Mouse (Mus musculus): ENCODE results near the gene Stk17b. TPM values are rescaled to one million over a fixed set of nuclear protein-coding genes. Genes with fewer than 3 reads are reported as not detected.
"Not testable (repeated sequence)": the region's sequence is repeated elsewhere in the genome, so short reads cannot be mapped to it uniquely, and the experiment has no call there.

The Stk17b gene
- polyA plus RNA-seq, 1 experiment from 2014 or later, result 14.6 TPM

- DNase-seq (ENCODE audit: low spot score) (no peak), ATAC-seq (ENCODE audit: low FRiP score, low TSS enrichment) (no peak)
- Histone ChIP-seq H3K9me3 (ENCODE audit: control insufficient read depth, low read length) (no peaks in the 10 kb centered on the region), H3K4me2 (replicated peaks; ENCODE audit: low read depth) (no peak overlapping the region), H3K36me3 (ENCODE audit: control insufficient read depth, insufficient read depth, low read length) (no peaks in the 10 kb centered on the region), H3K4me3 (ENCODE audit: low read depth, low read length) (no peak overlapping the region), H3K4me1 (replicated peaks; ENCODE audit: control insufficient read depth, insufficient read depth) (no peaks in the 10 kb centered on the region), H3K9ac (ENCODE audit: low read length) (no peak overlapping the region), H3K27ac (replicated peaks) (no peak overlapping the region), H3K27me3 (ENCODE audit: control insufficient read depth, insufficient read depth, low read length) (no peaks in the 10 kb centered on the region)
- no peak for TF ChIP-seq EP300 (optimal IDR thresholded peaks at IDR 0.05)
- no peak for TF ChIP-seq CTCF (IDR thresholded peaks at IDR 0.05; ENCODE audit: low read depth)
- WGBS, result 88% methylated on average over 6 of the region's 6 CpGs
These were observed 13.5 kb downstream of the Stk17b start for GRCm38 (mm10) chr1:53771476-53771875.

GRCm38 (mm10) chr1:53766112-53766511 is 18.9 kb downstream of the Stk17b start:
- Histone ChIP-seq H3K27ac (replicated peaks) (no peak overlapping the region), H3K9ac (ENCODE audit: low read length) (no peak overlapping the region), H3K4me3 (ENCODE audit: low read depth, low read length) (no peak overlapping the region), H3K4me1 (replicated peaks; ENCODE audit: control insufficient read depth, insufficient read depth) (no peaks in the 10 kb centered on the region), H3K27me3 (ENCODE audit: control insufficient read depth, insufficient read depth, low read length) (no peaks in the 10 kb centered on the region), H3K36me3 (ENCODE audit: control insufficient read depth, insufficient read depth, low read length) (0 out of 2 replicates have a peak, but pooled peaks cover 3% of the 10 kb centered on the region), H3K9me3 (ENCODE audit: control insufficient read depth, low read length) (no peaks in the 10 kb centered on the region), H3K4me2 (replicated peaks; ENCODE audit: low read depth) (no peak overlapping the region)
- DNase-seq (ENCODE audit: low spot score) (no peak), ATAC-seq (ENCODE audit: low FRiP score, low TSS enrichment) (no peak)
- no peak for TF ChIP-seq CTCF (IDR thresholded peaks at IDR 0.05; ENCODE audit: low read depth)
- TF ChIP-seq EP300 (optimal IDR thresholded peaks at IDR 0.05), result no peak
- 24% methylated on average over 2 of the region's 2 CpGs for WGBS

GRCm38 (mm10) chr1:53757316-53757715 is 27.7 kb downstream of the Stk17b start:
- 0 out of 2 replicates have a peak, but pooled peaks cover 3% of the 10 kb centered on the region for H3K36me3 ChIP-seq (ENCODE audit: control insufficient read depth, insufficient read depth, low read length)
- no peak for ATAC-seq (ENCODE audit: low FRiP score, low TSS enrichment)
- no peaks in the 10 kb centered on the region for H3K9me3 ChIP-seq (ENCODE audit: control insufficient read depth, low read length)
- no peak overlapping the region for H3K4me3 ChIP-seq (ENCODE audit: low read depth, low read length)
- TF ChIP-seq CTCF (IDR thresholded peaks at IDR 0.05; ENCODE audit: low read depth), result no peak
- no peak for TF ChIP-seq EP300 (optimal IDR thresholded peaks at IDR 0.05)
- H3K27ac ChIP-seq (replicated peaks), result no peak overlapping the region
- 48% methylated on average over 4 of the region's 4 CpGs for WGBS
- no peaks in the 10 kb centered on the region for H3K27me3 ChIP-seq (ENCODE audit: control insufficient read depth, insufficient read depth, low read length)
- DNase-seq (ENCODE audit: low spot score), result no peak
- no peaks in the 10 kb centered on the region for H3K4me1 ChIP-seq (replicated peaks; ENCODE audit: control insufficient read depth, insufficient read depth)
- no peak overlapping the region for H3K9ac ChIP-seq (ENCODE audit: low read length)
- H3K4me2 ChIP-seq (replicated peaks; ENCODE audit: low read depth), result no peak overlapping the region

- WGBS, result 84% methylated on average over 2 of the region's 2 CpGs
- not testable (repeated sequence) for H3K27ac ChIP-seq (replicated peaks); H3K4me3 ChIP-seq (ENCODE audit: low read depth, low read length); H3K4me2 ChIP-seq (replicated peaks; ENCODE audit: low read depth); H3K9ac ChIP-seq (ENCODE audit: low read length); H3K27me3 ChIP-seq (ENCODE audit: control insufficient read depth, insufficient read depth, low read length); ATAC-seq (ENCODE audit: low FRiP score, low TSS enrichment); H3K36me3 ChIP-seq (ENCODE audit: control insufficient read depth, insufficient read depth, low read length); DNase-seq (ENCODE audit: low spot score); H3K4me1 ChIP-seq (replicated peaks; ENCODE audit: control insufficient read depth, insufficient read depth); H3K9me3 ChIP-seq (ENCODE audit: control insufficient read depth, low read length)
These were observed 31.5 kb downstream of the Stk17b start for GRCm38 (mm10) chr1:53753501-53753900.

GRCm38 (mm10) chr1:53751144-53751543 is 33.9 kb downstream of the Stk17b start:
- no peaks in the 10 kb centered on the region for H3K36me3 ChIP-seq (ENCODE audit: control insufficient read depth, insufficient read depth, low read length)
- WGBS, result 77% methylated on average over 1 of the region's 1 CpGs
- no peaks in the 10 kb centered on the region for H3K27me3 ChIP-seq (ENCODE audit: control insufficient read depth, insufficient read depth, low read length)
- H3K4me3 ChIP-seq (ENCODE audit: low read depth, low read length), result no peak overlapping the region
- TF ChIP-seq CTCF (IDR thresholded peaks at IDR 0.05; ENCODE audit: low read depth) (no peak), EP300 (optimal IDR thresholded peaks at IDR 0.05) (no peak)
- no peak for ATAC-seq (ENCODE audit: low FRiP score, low TSS enrichment)
- H3K4me2 ChIP-seq (replicated peaks; ENCODE audit: low read depth), result no peak overlapping the region
- no peaks in the 10 kb centered on the region for H3K4me1 ChIP-seq (replicated peaks; ENCODE audit: control insufficient read depth, insufficient read depth)
- no peak overlapping the region for H3K9ac ChIP-seq (ENCODE audit: low read length)
- DNase-seq (ENCODE audit: low spot score), result no peak
- H3K9me3 ChIP-seq (ENCODE audit: control insufficient read depth, low read length), result no peaks in the 10 kb centered on the region
- H3K27ac ChIP-seq (replicated peaks), result no peak overlapping the region

GRCm38 (mm10) chr1:53750697-53751096 is 34.3 kb downstream of the Stk17b start:
- not testable (repeated sequence) for H3K4me2 ChIP-seq (replicated peaks; ENCODE audit: low read depth); H3K9ac ChIP-seq (ENCODE audit: low read length); ATAC-seq (ENCODE audit: low FRiP score, low TSS enrichment); H3K4me1 ChIP-seq (replicated peaks; ENCODE audit: control insufficient read depth, insufficient read depth); H3K9me3 ChIP-seq (ENCODE audit: control insufficient read depth, low read length); H3K4me3 ChIP-seq (ENCODE audit: low read depth, low read length); H3K27ac ChIP-seq (replicated peaks); H3K36me3 ChIP-seq (ENCODE audit: control insufficient read depth, insufficient read depth, low read length); H3K27me3 ChIP-seq (ENCODE audit: control insufficient read depth, insufficient read depth, low read length); DNase-seq (ENCODE audit: low spot score)
- 92% methylated on average over 7 of the region's 7 CpGs for WGBS

- not testable (repeated sequence) for H3K9me3 ChIP-seq (ENCODE audit: control insufficient read depth, low read length); H3K4me3 ChIP-seq (ENCODE audit: low read depth, low read length); ATAC-seq (ENCODE audit: low FRiP score, low TSS enrichment); H3K9ac ChIP-seq (ENCODE audit: low read length); H3K36me3 ChIP-seq (ENCODE audit: control insufficient read depth, insufficient read depth, low read length); DNase-seq (ENCODE audit: low spot score); H3K27me3 ChIP-seq (ENCODE audit: control insufficient read depth, insufficient read depth, low read length); H3K4me2 ChIP-seq (replicated peaks; ENCODE audit: low read depth); H3K27ac ChIP-seq (replicated peaks); H3K4me1 ChIP-seq (replicated peaks; ENCODE audit: control insufficient read depth, insufficient read depth)
- WGBS, result 84% methylated on average over 1 of the region's 1 CpGs
These were observed 35.1 kb downstream of the Stk17b start for GRCm38 (mm10) chr1:53749881-53750385.
